Mouse (Mus musculus) limb, embryonic 14.5 days (tissue): ENCODE data around the gene Ptdss2. TPM values are rescaled to one million over a fixed set of nuclear protein-coding genes. Genes with fewer than 3 reads are reported as not detected.

Experiments used
- ATAC-seq: fragments of 200-750 bp; cut with Nextera tagmentation; 2 replicates; pipeline ENCODE4 v1.8.0; 2017; ENCODE audit warnings: low read depth, moderate number of reproducible peaks, moderate TSS enrichment; ENCODE audit not compliant: low FRiP score
- DNase-seq: peaks from one replicate; pipeline ENCODE4 v3.0.0-alpha.2; 2015; ENCODE audit warnings: low spot score
- H3K27ac ChIP-seq: fragments of 300-500 bp; sonication (generic); replicated peaks from 2 replicates; pipeline ENCODE4 v1.5.1; 2014; ENCODE audit warnings: low read depth, mild to moderate bottlenecking, low read length, moderate library complexity, mixed read lengths
- H3K27me3 ChIP-seq: fragments of 300-500 bp; sonication (generic); 2 replicates; pipeline ENCODE4 v1.6.1; 2014; ENCODE audit warnings: low read length, mixed read lengths; ENCODE audit not compliant: control insufficient read depth, insufficient read depth
- H3K36me3 ChIP-seq: fragments of 300-500 bp; sonication (generic); 2 replicates; pipeline ENCODE4 v1.6.1; 2014; ENCODE audit warnings: mild to moderate bottlenecking, low read length, moderate library complexity, mixed read lengths; ENCODE audit not compliant: control insufficient read depth, insufficient read depth
- H3K4me1 ChIP-seq: fragments of 300-500 bp; sonication (generic); 2 replicates; pipeline ENCODE4 v1.6.1; 2014; ENCODE audit warnings: antibody characterized with exemption, low read length, mixed read lengths; ENCODE audit not compliant: control insufficient read depth, insufficient read depth
- H3K4me2 ChIP-seq: fragments of 300-500 bp; sonication (generic); replicated peaks from 2 replicates; pipeline ENCODE4 v1.6.1; 2014; ENCODE audit warnings: low read depth, mild to moderate bottlenecking, low read length, moderate library complexity; ENCODE audit not compliant: severe bottlenecking
- H3K4me3 ChIP-seq: fragments of 300-500 bp; sonication (generic); replicated peaks from 2 replicates; pipeline ENCODE4 v1.5.1; 2014; ENCODE audit warnings: low read length
- H3K9ac ChIP-seq: fragments of 300-500 bp; sonication (generic); 2 replicates; pipeline ENCODE4 v1.6.1; 2014; ENCODE audit warnings: mild to moderate bottlenecking, low read depth, low read length, moderate library complexity; ENCODE audit not compliant: severe bottlenecking
- H3K9me3 ChIP-seq: fragments of 300-500 bp; sonication (generic); 2 replicates; pipeline ENCODE4 v1.6.1; 2016; ENCODE audit warnings: low read length; ENCODE audit not compliant: control insufficient read depth
- POLR2A ChIP-seq: fragments of 200-500 bp; IDR thresholded peaks from 2 replicates; pipeline ENCODE4 v1.8.0; 2012; ENCODE audit warnings: inconsistent platforms, mild to moderate bottlenecking, moderate library complexity, borderline replicate concordance; ENCODE audit not compliant: insufficient read depth, insufficient read length; ENCODE audit errors: extremely low read depth
- WGBS: fragments of 180-500 bp; shearing (Covaris S2); extraction: QIAGEN DNeasy Blood & Tissue Kit; methylation state at CpG from one replicate; pipeline ENCODE4 v1.1.7; 2014; 5-methylcytosine and 5-hydroxymethylcytosine counted together
- polyA plus RNA-seq, 2 experiments: library from polyadenylated mRNA; depleted of rRNA in 1 of 2; stranded (reverse) in 1 of 2; unstranded in 1 of 2; fragments of >200 nt; fragmentation: Nextera tagmentation in 1 of 2; extraction: Ambion mirVana in 1 of 2; gene quantifications; 2 replicates each; pipeline versions ENCODE4 v1.2.1 to v1.2.3; 2012 to 2014

Ptdss2 gene
- polyA plus RNA-seq, 2 experiments, result 49.2 to 67.8 TPM

GRCm38 (mm10) chr7:141131904-141132755, 9.9 kb downstream of the Ptdss2 start:
- H3K27ac ChIP-seq, result no peak overlapping the region
- peaks cover 14% of the 10 kb centered on the region for H3K4me1 ChIP-seq
- TF ChIP-seq POLR2A, result no peak
- H3K27me3 ChIP-seq, result no peaks in the 10 kb centered on the region
- H3K36me3 ChIP-seq, result peaks cover 20% of the 10 kb centered on the region
- peak overlapping the region; percentile 86 for H3K9ac ChIP-seq
- H3K9me3 ChIP-seq, result no peaks in the 10 kb centered on the region
- 55% methylated on average over 12 of the region's 12 CpGs for WGBS
- no peak for ATAC-seq
- peak overlapping the region; percentile 85 for H3K4me2 ChIP-seq
- no peak for DNase-seq
- H3K4me3 ChIP-seq, result peak overlapping the region; percentile 95

- Histone ChIP-seq H3K36me3 (peaks cover 53% of the 10 kb centered on the region), H3K4me1 (no peaks in the 10 kb centered on the region), H3K27ac (no peak overlapping the region), H3K4me3 (no peak overlapping the region), H3K9ac (no peak overlapping the region), H3K4me2 (no peak overlapping the region), H3K9me3 (no peaks in the 10 kb centered on the region), H3K27me3 (no peaks in the 10 kb centered on the region)
- ATAC-seq (no peak), DNase-seq (no peak)
- WGBS, result 94% methylated on average over 4 of the region's 4 CpGs
- no peak for TF ChIP-seq POLR2A
Observed at GRCm38 (mm10) chr7:141141326-141141725, 19.1 kb downstream of the Ptdss2 start.

DNA sequence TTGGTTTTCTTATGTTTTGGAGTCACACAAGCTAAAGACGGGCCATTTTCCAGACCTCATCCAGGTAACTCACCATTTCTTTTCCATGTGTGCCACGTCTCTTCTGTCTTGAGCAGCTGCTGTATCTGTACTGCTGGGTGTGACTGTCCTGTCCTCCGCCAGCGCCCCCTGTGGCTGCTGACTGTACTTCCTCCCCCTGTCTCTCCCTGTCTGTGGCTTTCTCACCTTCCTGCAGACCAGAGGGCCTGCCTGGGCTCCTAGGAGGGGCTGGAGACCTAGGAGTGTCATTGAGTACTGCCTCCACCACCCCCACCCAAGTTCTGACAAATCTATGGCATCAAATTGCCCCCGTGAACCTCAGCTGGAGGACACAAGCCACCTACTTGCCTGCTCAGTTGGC, 20.9 kb downstream of the Ptdss2 start:
- H3K27ac ChIP-seq, result no peak overlapping the region
- no peak for DNase-seq
- WGBS, result 50% methylated on average over 5 of the region's 5 CpGs
- no peak overlapping the region for H3K4me2 ChIP-seq
- H3K4me3 ChIP-seq, result no peak overlapping the region
- H3K36me3 ChIP-seq, result peaks cover 43% of the 10 kb centered on the region
- ATAC-seq, result no peak
- no peaks in the 10 kb centered on the region for H3K27me3 ChIP-seq
- H3K9me3 ChIP-seq, result no peaks in the 10 kb centered on the region
- H3K4me1 ChIP-seq, result no peaks in the 10 kb centered on the region
- TF ChIP-seq POLR2A, result no peak
- no peak overlapping the region for H3K9ac ChIP-seq

GRCm38 (mm10) chr7:141143861-141144260, 21.7 kb downstream of the Ptdss2 start:
- Histone ChIP-seq H3K36me3 (peaks cover 46% of the 10 kb centered on the region), H3K9me3 (no peaks in the 10 kb centered on the region), H3K27ac (no peak overlapping the region), H3K9ac (no peak overlapping the region), H3K4me3 (no peak overlapping the region), H3K4me1 (no peaks in the 10 kb centered on the region), H3K27me3 (no peaks in the 10 kb centered on the region), H3K4me2 (no peak overlapping the region)
- no peak for TF ChIP-seq POLR2A
- ATAC-seq (no peak), DNase-seq (no peak)
- WGBS, result 83% methylated on average over 2 of the region's 2 CpGs

DNA sequence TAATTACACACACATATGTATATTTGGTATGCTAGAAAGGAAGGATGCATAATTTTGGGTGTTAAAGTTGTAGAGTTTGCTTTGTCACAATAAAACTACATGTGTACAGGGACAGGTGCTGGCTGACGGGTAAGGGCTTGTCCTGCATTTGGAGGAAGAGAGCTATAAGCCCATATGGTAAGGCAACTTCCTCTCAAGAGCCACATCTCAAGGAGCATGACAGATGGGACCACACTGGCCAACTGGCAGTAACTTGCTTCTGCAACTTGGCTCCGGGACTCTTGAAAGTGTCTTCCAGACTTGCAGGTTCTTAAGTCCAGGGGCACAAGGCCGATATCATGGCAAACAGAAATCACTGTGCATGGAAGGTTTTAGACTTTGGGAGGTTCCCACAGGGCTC, 22.5 kb downstream of the Ptdss2 start:
- ATAC-seq (no peak), DNase-seq (no peak)
- H3K9me3 ChIP-seq, result no peaks in the 10 kb centered on the region
- peaks cover 42% of the 10 kb centered on the region for H3K36me3 ChIP-seq
- no peak overlapping the region for H3K9ac ChIP-seq
- no peak overlapping the region for H3K4me3 ChIP-seq
- H3K4me1 ChIP-seq, result no peaks in the 10 kb centered on the region
- TF ChIP-seq POLR2A, result no peak
- no peak overlapping the region for H3K4me2 ChIP-seq
- WGBS, result 88% methylated on average over 3 of the region's 3 CpGs
- no peak overlapping the region for H3K27ac ChIP-seq
- no peaks in the 10 kb centered on the region for H3K27me3 ChIP-seq
